Mouse (Mus musculus) ES-Bruce4 (cell line): Measurements from ENCODE around the gene Sertad2. TPM values are rescaled to one million over a fixed set of nuclear protein-coding genes. Genes with fewer than 3 reads are reported as not detected.

ENCODE experiments used
- H3K27ac ChIP-seq: 2 replicates; pipeline ENCODE4 v1.5.1; 2012; ENCODE audit warnings: low read length, inconsistent platforms; ENCODE audit not compliant: insufficient read depth
- H3K27me3 ChIP-seq: 2 replicates; pipeline ENCODE4 v1.6.1; 2012; ENCODE audit warnings: mild to moderate bottlenecking, low read length, inconsistent platforms; ENCODE audit not compliant: control insufficient read depth, poor library complexity, insufficient read depth, severe bottlenecking
- H3K36me3 ChIP-seq: 2 replicates; pipeline ENCODE4 v1.6.1; 2012; ENCODE audit warnings: inconsistent platforms, mild to moderate bottlenecking, low read length, moderate library complexity; ENCODE audit not compliant: control insufficient read depth, poor library complexity, insufficient read depth, severe bottlenecking
- H3K4me1 ChIP-seq: one replicate; pipeline ENCODE4 v1.8.1; 2011; ENCODE audit warnings: low read length; ENCODE audit not compliant: control insufficient read depth, insufficient read depth
- H3K4me3 ChIP-seq: 2 replicates; pipeline ENCODE4 v1.5.1; 2011; ENCODE audit warnings: low read depth, mild to moderate bottlenecking, low read length
- H3K9ac ChIP-seq: 2 replicates; pipeline ENCODE4 v1.6.1; 2012; ENCODE audit warnings: low read depth, mild to moderate bottlenecking, inconsistent platforms; ENCODE audit not compliant: poor library complexity, severe bottlenecking
- H3K9me3 ChIP-seq: replicated peaks from 2 replicates; pipeline ENCODE4 v1.6.1; 2012; ENCODE audit warnings: mild to moderate bottlenecking, low read length, inconsistent platforms; ENCODE audit not compliant: control insufficient read depth, poor library complexity, insufficient read depth, severe bottlenecking
- CTCF ChIP-seq: IDR thresholded peaks from one replicate; pipeline ENCODE4 v1.8.1; 2011; ENCODE audit warnings: low read depth, low read length
- EP300 ChIP-seq: IDR thresholded peaks from 2 replicates; pipeline ENCODE4 v1.6.1; 2011; ENCODE audit warnings: low read depth, low read length; ENCODE audit not compliant: insufficient read depth
- POLR2A ChIP-seq: IDR thresholded peaks from one replicate; pipeline ENCODE4 v1.8.1; 2011; ENCODE audit warnings: low read length; ENCODE audit not compliant: insufficient read depth
- polyA plus RNA-seq: library from polyadenylated mRNA; stranded (reverse); fragments of >200 nt; gene quantifications from 2 replicates; pipeline ENCODE4 v1.2.4, GENCODE M21; 2011; ENCODE audit warnings: low read depth; ENCODE audit not compliant: missing spikeins, insufficient read depth, insufficient read length

The Sertad2 gene
- polyA plus RNA-seq, 1 experiment = 23.1 TPM

DNA sequence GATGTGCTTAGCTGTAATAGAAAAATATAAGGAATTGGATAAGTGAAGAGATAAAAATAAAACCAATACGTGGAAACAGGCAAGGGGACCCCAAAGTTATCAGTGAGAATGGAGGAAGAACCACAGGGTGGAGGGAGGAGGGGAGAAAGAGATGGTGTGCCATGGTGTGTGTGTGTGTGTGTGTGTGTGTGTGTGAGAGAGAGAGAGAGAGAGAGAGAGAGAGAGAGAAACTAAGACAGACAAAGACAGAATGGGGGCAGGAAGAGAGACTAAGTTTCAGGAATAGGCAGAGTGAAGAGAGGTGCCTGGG, 11.4 kb upstream of the Sertad2 start:
- TF ChIP-seq POLR2A (no peak), CTCF (no peak), EP300 (no peak)
- Histone ChIP-seq H3K4me1 (no peaks in the 10 kb centered on the region), H3K27me3 (peaks cover 4% of the 10 kb centered on the region; the same call in 1 of the 2 replicates), H3K4me3 (no peak overlapping the region), H3K27ac (no peak overlapping the region), H3K36me3 (no peaks in the 10 kb centered on the region), H3K9me3 (no peaks in the 10 kb centered on the region), H3K9ac (peak overlapping the region; percentile 52; the same call in 1 of the 2 replicates)

GRCm38 (mm10) chr11:20531992-20532881, 10.8 kb upstream of the Sertad2 start:
- Histone ChIP-seq H3K27ac (no peak overlapping the region), H3K4me1 (no peaks in the 10 kb centered on the region), H3K9ac (peak overlapping the region; percentile 52), H3K36me3 (no peaks in the 10 kb centered on the region), H3K9me3 (no peaks in the 10 kb centered on the region), H3K27me3 (peaks cover 4% of the 10 kb centered on the region; the same call in 1 of the 2 replicates), H3K4me3 (peak overlapping the region; percentile 84)
- TF ChIP-seq POLR2A (no peak), CTCF (no peak), EP300 (no peak)

GRCm38 (mm10) chr11:20533231-20533630, 9.8 kb upstream of the Sertad2 start:
- H3K36me3 ChIP-seq = no peaks in the 10 kb centered on the region
- no peak overlapping the region for H3K27ac ChIP-seq
- H3K4me3 ChIP-seq = no peak overlapping the region
- H3K9ac ChIP-seq = no peak overlapping the region
- peaks cover 4% of the 10 kb centered on the region; the same call in 1 of the 2 replicates for H3K27me3 ChIP-seq
- no peak for TF ChIP-seq POLR2A
- no peak for TF ChIP-seq EP300
- H3K9me3 ChIP-seq = no peaks in the 10 kb centered on the region
- H3K4me1 ChIP-seq = no peaks in the 10 kb centered on the region

DNA sequence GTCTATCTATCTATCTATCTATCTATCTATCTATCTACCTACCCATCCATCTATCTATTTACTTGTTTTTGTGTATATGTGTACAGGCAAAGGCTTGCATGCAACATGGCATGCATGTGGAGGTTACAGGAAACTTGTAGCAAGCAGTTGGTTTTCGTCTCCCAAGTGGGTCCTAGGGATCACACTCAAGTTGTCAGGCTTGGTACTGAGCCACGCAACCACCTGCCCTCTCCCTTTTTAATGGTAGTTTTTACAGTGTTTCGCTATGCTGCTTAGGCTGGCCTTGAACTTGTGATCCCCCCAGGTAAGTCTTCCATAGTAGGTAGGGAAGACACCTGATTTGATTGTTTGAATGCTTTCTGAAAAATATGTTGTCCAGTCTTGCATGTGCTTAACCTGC, 5.8 kb upstream of the Sertad2 start:
- Histone ChIP-seq H3K4me3 (no peak overlapping the region), H3K9ac (no peak overlapping the region), H3K9me3 (no peaks in the 10 kb centered on the region), H3K27ac (no peak overlapping the region), H3K36me3 (no peaks in the 10 kb centered on the region), H3K27me3 (no peaks in the 10 kb centered on the region), H3K4me1 (no peaks in the 10 kb centered on the region)
- TF ChIP-seq EP300 (no peak), POLR2A (no peak), CTCF (no peak)

DNA sequence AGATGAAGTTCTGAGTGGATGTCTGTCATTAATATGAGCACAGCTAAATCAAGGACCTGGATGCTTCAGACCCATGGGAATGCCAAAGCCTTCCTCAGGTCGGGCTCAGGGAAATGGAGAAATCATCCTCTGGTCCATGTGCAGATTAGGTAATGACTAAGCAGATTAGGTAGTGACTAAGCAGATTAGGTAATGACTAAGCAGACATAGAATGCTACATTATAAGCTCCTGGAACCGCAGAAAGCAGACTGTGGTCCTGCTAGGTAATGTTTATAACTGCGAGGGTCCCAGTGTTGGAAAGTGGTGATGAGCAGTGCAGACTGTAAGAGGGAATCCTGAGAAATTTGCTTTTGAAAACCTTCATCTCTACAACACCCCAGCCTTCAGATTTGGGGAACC, 4.6 kb upstream of the Sertad2 start:
- Histone ChIP-seq H3K36me3 (no peaks in the 10 kb centered on the region), H3K4me3 (no peak overlapping the region), H3K4me1 (no peaks in the 10 kb centered on the region), H3K27ac (no peak overlapping the region), H3K27me3 (no peaks in the 10 kb centered on the region), H3K9me3 (no peaks in the 10 kb centered on the region), H3K9ac (no peak overlapping the region)
- TF ChIP-seq EP300 (no peak), CTCF (no peak), POLR2A (no peak)

DNA sequence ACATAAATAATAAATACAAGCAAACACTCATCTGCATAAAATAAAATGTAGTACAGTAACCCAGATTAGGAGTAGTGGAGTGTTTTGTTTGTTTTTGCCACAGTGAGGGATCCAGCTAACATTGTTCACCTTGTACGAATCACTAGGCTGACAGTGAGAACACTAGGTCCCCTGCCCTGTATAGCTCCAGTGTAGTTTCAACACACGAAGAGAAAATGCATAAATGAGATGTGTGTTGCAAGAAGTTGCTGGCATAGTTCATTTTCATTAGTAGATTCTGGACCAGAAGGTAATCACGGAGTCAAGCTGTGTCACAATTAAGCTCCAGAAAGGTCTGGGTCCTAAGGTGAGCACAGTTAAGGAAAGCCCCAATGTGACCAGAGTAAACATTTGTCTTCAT, 1.8 kb upstream of the Sertad2 start:
- Histone ChIP-seq H3K36me3 (no peaks in the 10 kb centered on the region), H3K4me1 (no peaks in the 10 kb centered on the region), H3K9ac (no peak overlapping the region), H3K27ac (peak overlapping the region; percentile 88), H3K27me3 (no peaks in the 10 kb centered on the region), H3K9me3 (no peaks in the 10 kb centered on the region), H3K4me3 (no peak overlapping the region)
- TF ChIP-seq CTCF (no peak), POLR2A (no peak), EP300 (no peak)
